Mouse (Mus musculus): ENCODE results near the gene Anapc4.

Gene Anapc4

GRCm38 (mm10) chr5:52868918-52869703 is 35.3 kb downstream of the Anapc4 start:
- CTCF ChIA-PET, result no interaction called here

- CTCF ChIA-PET, result interaction anchor here (0.6 kb wide), 1 partner anchor 11 kb away, joined by 3 read pairs; no protein-coding TSS in a partner anchor
Measured at GRCm38 (mm10) chr5:52871461-52871860, 37.6 kb downstream of the Anapc4 start.

- CTCF ChIA-PET, result interaction anchor here (0.6 kb wide), 1 partner anchor 12 kb away, joined by 3 read pairs; no protein-coding TSS in a partner anchor
Measured at GRCm38 (mm10) chr5:52871986-52872385, 38.2 kb downstream of the Anapc4 start.

- CTCF ChIA-PET, result no interaction called here
Measured at GRCm38 (mm10) chr5:52878847-52879246, 45.0 kb downstream of the Anapc4 start.

- CTCF ChIA-PET, result no interaction called here
Measured at GRCm38 (mm10) chr5:52879926-52880325, 46.1 kb downstream of the Anapc4 start.

GRCm38 (mm10) chr5:52882446-52882845 is 48.6 kb downstream of the Anapc4 start:
- CTCF ChIA-PET, result no interaction called here

- CTCF ChIA-PET, result no interaction called here
Measured at GRCm38 (mm10) chr5:52887085-52887484, 53.3 kb downstream of the Anapc4 start.

- CTCF ChIA-PET, result no interaction called here
Measured at GRCm38 (mm10) chr5:52889919-52890318, 56.1 kb downstream of the Anapc4 start.

- CTCF ChIA-PET, result no interaction called here
Measured at GRCm38 (mm10) chr5:52891949-52892835, 58.4 kb downstream of the Anapc4 start.

GRCm38 (mm10) chr5:52893938-52894337 is 60.1 kb downstream of the Anapc4 start:
- CTCF ChIA-PET, result no interaction called here

GRCm38 (mm10) chr5:52904246-52904645 is 70.4 kb downstream of the Anapc4 start:
- CTCF ChIA-PET, result no interaction called here

GRCm38 (mm10) chr5:52904671-52905070 is 70.9 kb downstream of the Anapc4 start:
- CTCF ChIA-PET, result no interaction called here

GRCm38 (mm10) chr5:52908246-52908645 is 74.4 kb downstream of the Anapc4 start:
- CTCF ChIA-PET, result no interaction called here

- CTCF ChIA-PET, result no interaction called here
Measured at GRCm38 (mm10) chr5:52910159-52910591, 76.4 kb downstream of the Anapc4 start.

GRCm38 (mm10) chr5:52911286-52911870 is 77.6 kb downstream of the Anapc4 start:
- CTCF ChIA-PET, result no interaction called here

- CTCF ChIA-PET, result no interaction called here
Measured at GRCm38 (mm10) chr5:52913711-52914110, 79.9 kb downstream of the Anapc4 start.

- CTCF ChIA-PET, result no interaction called here
Measured at GRCm38 (mm10) chr5:52916186-52916585, 82.4 kb downstream of the Anapc4 start.
